Mouse (Mus musculus) forelimb bud, embryonic 11.5 days (tissue): ENCODE results near the gene Scrn1.

Experiments used
- DNase-seq: peaks from one replicate; pipeline ENCODE4 v3.0.0-alpha.2; 2012; ENCODE audit warnings: low read depth, low spot score

Scrn1 gene

GRCm38 (mm10) chr6:54475926-54476667 is 90.2 kb downstream of the Scrn1 start:
- no peak for DNase-seq

GRCm38 (mm10) chr6:54472846-54473715 is 93.2 kb downstream of the Scrn1 start:
- no peak for DNase-seq

DNA sequence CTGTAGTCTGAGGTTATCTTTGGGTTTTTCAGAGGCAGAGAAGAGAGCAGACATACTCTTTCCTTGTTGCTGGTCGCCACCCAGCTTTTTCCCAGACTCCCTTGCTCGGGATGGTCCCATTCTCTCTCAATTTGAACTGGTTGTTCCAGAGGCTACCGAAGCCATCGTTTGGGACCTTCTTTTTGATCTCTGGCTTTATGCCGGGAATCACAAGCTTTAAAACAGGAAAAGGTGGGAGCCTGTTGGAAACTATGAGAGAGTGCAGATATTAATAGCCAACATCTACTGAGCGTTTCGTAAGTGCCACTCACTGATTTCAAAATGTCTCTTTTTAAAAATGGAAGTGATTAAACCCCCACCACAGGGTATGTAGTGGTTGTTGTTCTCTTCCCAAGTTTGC is 94.4 kb downstream of the Scrn1 start:
- DNase-seq = no peak

DNA sequence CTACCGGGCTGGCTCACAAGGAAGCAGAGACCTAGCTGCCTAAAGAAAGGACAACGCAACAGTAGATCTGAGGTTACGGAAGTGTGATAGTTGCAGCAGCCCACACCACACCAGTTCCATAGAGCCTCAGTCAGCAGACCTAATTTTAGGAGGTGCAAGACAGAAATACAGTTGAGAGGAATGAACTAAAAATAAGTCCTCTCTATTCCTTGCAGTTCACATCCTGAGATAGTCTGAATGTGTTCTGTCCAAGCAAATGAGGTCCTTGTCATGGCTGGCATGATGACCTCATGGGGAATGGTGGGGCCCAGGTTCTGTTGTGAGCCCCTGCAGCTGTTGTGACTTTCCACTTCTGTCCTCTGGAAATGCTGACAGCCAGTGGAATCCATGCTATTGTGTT is 98.9 kb downstream of the Scrn1 start:
- no peak for DNase-seq

GRCm38 (mm10) chr6:54464926-54465325 is 101.4 kb downstream of the Scrn1 start:
- DNase-seq = no peak

DNA sequence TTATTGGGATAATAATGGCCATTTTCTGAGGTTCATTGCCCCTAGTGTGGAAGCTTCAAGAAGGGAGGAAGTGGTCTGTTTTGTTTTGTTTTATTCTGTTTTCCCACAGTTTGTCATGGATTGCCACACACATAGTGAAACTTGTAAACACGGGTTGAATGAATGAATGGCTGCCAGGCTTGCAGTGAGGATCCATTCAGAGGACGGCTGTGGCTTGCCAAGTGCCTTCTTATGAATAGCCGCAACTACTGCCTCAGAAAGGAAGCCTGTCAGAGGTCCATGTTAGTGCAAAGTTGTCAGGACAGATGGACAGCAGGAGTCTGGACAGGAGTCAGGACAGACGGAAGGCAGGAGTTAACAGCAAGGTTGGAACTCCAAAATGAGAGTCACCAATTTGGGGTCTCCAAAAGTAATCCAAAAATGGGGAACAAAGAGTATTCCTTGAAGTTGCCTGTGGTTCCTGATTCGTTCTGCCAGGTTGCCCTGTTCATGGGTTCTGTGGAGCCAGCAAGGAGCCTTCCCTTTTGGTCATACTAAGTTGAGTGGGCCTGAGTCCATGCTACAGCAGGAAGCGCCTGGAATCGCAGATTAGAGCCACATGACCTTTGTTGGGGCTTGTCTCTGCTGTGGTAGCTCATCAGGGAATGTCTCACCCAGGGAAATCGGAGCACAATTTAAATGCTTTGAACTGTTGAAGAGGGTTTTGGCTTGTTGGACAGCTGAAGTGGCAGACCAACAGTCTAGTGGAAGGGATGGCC is 102.4 kb downstream of the Scrn1 start:
- DNase-seq = no peak

DNA sequence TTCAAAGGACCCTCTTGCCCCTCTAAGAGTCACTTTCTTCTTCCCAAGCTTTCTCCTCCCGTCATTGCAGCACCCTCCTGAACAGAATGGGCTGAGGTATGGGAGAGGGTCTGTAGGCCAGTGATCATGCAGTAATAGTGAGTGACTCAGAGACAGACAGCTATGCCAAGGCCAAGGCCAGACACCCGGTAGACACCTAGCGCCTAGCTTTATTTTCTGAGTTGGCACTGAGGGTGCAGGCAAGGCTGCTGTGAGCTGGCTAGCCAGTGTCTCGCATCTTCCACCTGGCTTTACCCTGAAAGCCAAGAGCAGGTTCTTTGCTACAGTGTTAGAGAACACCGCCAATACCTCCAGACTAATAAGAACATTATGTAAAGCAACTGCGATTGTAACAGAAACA is 103.5 kb downstream of the Scrn1 start:
- DNase-seq = no peak

GRCm38 (mm10) chr6:54460915-54461671 is 105.2 kb downstream of the Scrn1 start:
- DNase-seq = no peak

GRCm38 (mm10) chr6:54460172-54460914 is 105.9 kb downstream of the Scrn1 start:
- no peak for DNase-seq

DNA sequence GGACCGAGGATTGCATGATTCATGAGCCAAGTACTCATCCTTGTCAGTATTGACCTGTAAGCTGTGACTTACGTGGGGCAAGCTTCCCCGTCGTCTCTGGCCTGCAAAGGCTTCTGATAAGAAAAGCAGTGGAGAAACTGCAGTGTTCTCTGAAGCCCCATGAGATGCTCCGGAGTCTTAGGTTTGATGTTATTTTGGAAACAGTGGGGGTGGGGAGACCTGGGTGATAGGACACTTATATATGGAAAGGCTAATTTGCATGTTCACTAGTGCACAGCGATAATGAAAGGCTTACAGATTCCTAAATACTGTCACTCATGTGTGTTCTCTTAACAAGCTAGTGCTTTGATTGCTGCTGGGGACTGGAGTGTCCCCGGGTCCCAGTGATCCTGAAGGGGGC is 106.6 kb downstream of the Scrn1 start:
- DNase-seq = no peak
